15 mouse cellular contexts compared by ENCODE assay signal in the genomic region with DNA sequence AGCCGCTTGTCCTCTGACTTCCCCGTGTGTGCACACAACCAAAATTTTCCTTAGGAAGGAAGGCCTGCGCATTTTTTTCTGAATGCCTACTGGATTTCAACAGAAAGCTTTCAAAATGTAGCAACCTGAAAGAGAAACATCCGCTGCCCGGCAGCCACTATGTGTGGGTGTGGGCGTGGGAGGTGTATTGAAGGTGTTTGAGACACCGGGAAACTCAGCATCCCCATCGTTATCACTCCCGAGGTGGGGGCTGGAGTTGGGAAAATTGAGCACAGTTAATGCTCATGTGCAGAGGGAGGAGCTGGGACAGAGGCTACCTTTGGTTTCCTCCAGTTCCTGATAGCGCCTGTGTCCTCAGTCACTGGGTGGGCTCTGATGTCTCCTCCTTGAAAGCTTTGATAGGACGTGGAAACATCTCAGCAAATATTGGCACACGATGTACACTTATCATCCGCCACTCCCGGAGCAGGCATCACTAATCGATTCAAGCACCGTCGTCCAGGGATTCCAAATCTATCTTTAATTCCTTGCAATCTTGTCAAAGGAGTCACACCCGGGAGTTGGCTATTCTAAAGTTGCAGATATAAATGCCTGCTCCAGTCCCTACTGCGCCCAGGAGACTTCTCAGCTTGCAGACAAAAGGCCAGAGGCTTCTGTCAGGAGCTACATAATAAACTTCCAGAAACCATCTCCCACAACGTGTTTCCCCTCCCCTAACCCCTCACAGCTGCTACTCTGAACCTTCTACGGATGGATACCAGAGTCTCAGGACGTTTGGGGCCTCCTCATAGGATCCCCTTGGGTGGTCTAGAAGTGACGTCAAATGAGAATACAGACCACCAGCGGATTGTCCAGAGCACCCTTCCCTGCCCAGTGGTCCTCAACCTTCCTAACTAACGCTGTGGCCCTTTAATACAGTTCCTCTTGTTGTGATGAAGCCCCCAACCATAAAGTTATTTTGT. TPM values are rescaled to one million over a fixed set of nuclear protein-coding genes. Genes with fewer than 3 reads are reported as not detected.
A peak's percentile ranks its signal among the peaks of the same experiment; 100 is the strongest.
DNase-seq lines count a peak whose midpoint lies in the region; ATAC-seq and TF ChIP-seq lines count a peak whose summit lies in the region.
"Had no signal": no experiment of that assay in that cellular context is flagged by ENCODE, and none has a peak within 500 bp of the region (broad histone marks: within the 10 kb centered on the region; RNA-seq: fewer than 3 reads in every experiment).

No protein-coding gene starts in this region.

- intact Hi-C loops in heart, postnatal 10 days (cut with DNase I): loop anchor here (5.0 kb wide), 1 partner anchor 291 kb away; no protein-coding TSS in a partner anchor
- intact Hi-C loops in heart, adult 2 months (cut with DNase I): no loop called here

- H3K27me3 ChIP-seq in heart, adult 2 months (ENCODE audit: control insufficient read depth, insufficient read depth, low read length): no peaks in the 10 kb centered on the region
- H3K27me3 ChIP-seq in limb, embryonic 14.5 days (ENCODE audit: control insufficient read depth, insufficient read depth, low read length): no peaks in the 10 kb centered on the region
- no peaks in the 10 kb centered on the region for H3K27me3 ChIP-seq in limb, embryonic 10.5 days (ENCODE audit: low read depth, poor library complexity, severe bottlenecking)
- H3K27me3 ChIP-seq in stomach, embryonic 14.5 days (ENCODE audit: control insufficient read depth, insufficient read depth, low read length): no peaks in the 10 kb centered on the region
- H3K27me3 ChIP-seq: embryonic facial prominence, embryonic 13.5 days; limb, embryonic 13.5 days had no signal

- no peaks in the 10 kb centered on the region for H3K36me3 ChIP-seq in heart, adult 2 months (ENCODE audit: control insufficient read depth, insufficient read depth, low read length)
- no peaks in the 10 kb centered on the region for H3K36me3 ChIP-seq in limb, embryonic 14.5 days (ENCODE audit: control insufficient read depth, insufficient read depth, low read length)
- no peaks in the 10 kb centered on the region for H3K36me3 ChIP-seq in limb, embryonic 10.5 days
- H3K36me3 ChIP-seq in stomach, embryonic 14.5 days (ENCODE audit: control insufficient read depth, insufficient read depth, low read length): no peaks in the 10 kb centered on the region
- H3K36me3 ChIP-seq: embryonic facial prominence, embryonic 13.5 days; forebrain, embryonic 12.5 days; heart, embryonic 10.5 days; limb, embryonic 13.5 days; midbrain, embryonic 12.5 days had no signal

- H3K9ac ChIP-seq in heart, adult 2 months (ENCODE audit: low read depth, low read length): no peak overlapping the region
- 0 out of 2 replicates have a peak overlapping the region, but pooled peaks have one; percentile 1 for H3K9ac ChIP-seq in limb, embryonic 14.5 days (ENCODE audit: low read depth, low read length, severe bottlenecking)
- no peak overlapping the region for H3K9ac ChIP-seq in stomach, embryonic 14.5 days (replicated peaks; ENCODE audit: low read depth, low read length)
- H3K9ac ChIP-seq: embryonic facial prominence, embryonic 13.5 days; forebrain, embryonic 12.5 days; hindbrain, embryonic 14.5 days; limb, embryonic 13.5 days; midbrain, embryonic 12.5 days had no signal

- no peak overlapping the region for H3K4me3 ChIP-seq in heart, adult 2 months
- no peak overlapping the region for H3K4me3 ChIP-seq in limb, embryonic 14.5 days (replicated peaks; ENCODE audit: low read length)
- no peak overlapping the region for H3K4me3 ChIP-seq in limb, embryonic 10.5 days
- H3K4me3 ChIP-seq in stomach, embryonic 14.5 days (ENCODE audit: low read depth, low read length): no peak overlapping the region
- H3K4me3 ChIP-seq: embryonic facial prominence, embryonic 13.5 days; forebrain, embryonic 12.5 days; heart, embryonic 10.5 days; limb, embryonic 13.5 days; midbrain, embryonic 12.5 days had no signal

- no peak for TF ChIP-seq POLR2A in heart, adult 2 months (IDR thresholded peaks at IDR 0.05; ENCODE audit: insufficient read depth, low read depth, low read length)
- TF ChIP-seq POLR2A in limb, embryonic 14.5 days (IDR thresholded peaks at IDR 0.05; ENCODE audit: borderline replicate concordance, extremely low read depth, insufficient read depth, insufficient read length): no peak

- H3K27ac ChIP-seq in heart, adult 2 months: no peak overlapping the region
- H3K27ac ChIP-seq in limb, embryonic 14.5 days (replicated peaks; ENCODE audit: low read depth, low read length): no peak overlapping the region
- H3K27ac ChIP-seq in limb, embryonic 10.5 days: no peak overlapping the region
- H3K27ac ChIP-seq in stomach, embryonic 14.5 days (ENCODE audit: low read length): peak overlapping the region; percentile 29
- H3K27ac ChIP-seq: embryonic facial prominence, embryonic 13.5 days; forebrain, embryonic 12.5 days; heart, embryonic 10.5 days; hindbrain, embryonic 14.5 days; limb, embryonic 13.5 days; midbrain, embryonic 12.5 days had no signal

- no peaks in the 10 kb centered on the region for H3K9me3 ChIP-seq in limb, embryonic 14.5 days (ENCODE audit: control insufficient read depth, low read length)
- H3K9me3 ChIP-seq in limb, embryonic 10.5 days (replicated peaks): no peaks in the 10 kb centered on the region
- H3K9me3 ChIP-seq in stomach, embryonic 14.5 days (ENCODE audit: control insufficient read depth, low read depth, low read length): no peaks in the 10 kb centered on the region
- H3K9me3 ChIP-seq: embryonic facial prominence, embryonic 13.5 days; forebrain, embryonic 12.5 days; heart, embryonic 10.5 days; limb, embryonic 13.5 days; midbrain, embryonic 12.5 days had no signal

- H3K4me2 ChIP-seq in limb, embryonic 14.5 days (replicated peaks; ENCODE audit: low read depth, low read length, severe bottlenecking): no peak overlapping the region
- no peak overlapping the region; the same call in 1 of the 2 replicates for H3K4me2 ChIP-seq in stomach, embryonic 14.5 days (replicated peaks; ENCODE audit: low read depth, low read length)
- H3K4me2 ChIP-seq: embryonic facial prominence, embryonic 13.5 days; forebrain, embryonic 12.5 days; hindbrain, embryonic 14.5 days; limb, embryonic 13.5 days; midbrain, embryonic 12.5 days had no signal

- no peaks in the 10 kb centered on the region for H3K79me2 ChIP-seq in heart, adult 2 months (replicated peaks; ENCODE audit: control insufficient read depth, insufficient read depth, low read length)

- TF ChIP-seq EP300 in heart, adult 2 months (IDR thresholded peaks at IDR 0.05; ENCODE audit: insufficient read depth, low read depth, low read length): no peak

- DNase-seq in heart, postnatal 10 days: peak; percentile 53 to 62
- no peak for DNase-seq in heart, adult 2 months
- peak; percentile 45 for DNase-seq in limb, embryonic 14.5 days (ENCODE audit: low spot score)
- DNase-seq in limb, embryonic 10.5 days (ENCODE audit: low spot score): no peak
- DNase-seq in brain, adult 2 months (ENCODE audit: low read depth, low spot score): peak; percentile 59
- no peak for DNase-seq in adrenal gland, adult 2 months
- DNase-seq: cerebellum, adult 11 months; lung, postnatal 36 days had no signal

- ATAC-seq in limb, embryonic 14.5 days (ENCODE audit: low FRiP score, low read depth): peak; percentile 61; the same call in 1 of the 2 replicates
- ATAC-seq in stomach, embryonic 14.5 days (ENCODE audit: insufficient number of reproducible peaks, insufficient read depth, low FRiP score, low read depth): no peak

- 55% methylated on average over 25 of the region's 25 CpGs for WGBS in heart, adult 2 months
- 56% methylated on average over 25 of the region's 25 CpGs for WGBS in limb, embryonic 14.5 days
- WGBS in limb, embryonic 10.5 days: 75% methylated on average over 25 of the region's 25 CpGs
- 50% methylated on average over 25 of the region's 25 CpGs for WGBS in stomach, embryonic 14.5 days

- H3K4me1 ChIP-seq in heart, adult 2 months (ENCODE audit: control insufficient read depth, insufficient read depth, low read length): no peaks in the 10 kb centered on the region; the same call in 1 of the 2 replicates
- 0 out of 2 replicates have a peak, but pooled peaks cover 3% of the 10 kb centered on the region for H3K4me1 ChIP-seq in limb, embryonic 14.5 days (ENCODE audit: control insufficient read depth, insufficient read depth, low read length)
- peaks cover 36% of the 10 kb centered on the region for H3K4me1 ChIP-seq in limb, embryonic 10.5 days
- peaks cover 11% of the 10 kb centered on the region for H3K4me1 ChIP-seq in stomach, embryonic 14.5 days (ENCODE audit: control insufficient read depth, insufficient read depth, low read length)

- no peak for TF ChIP-seq CTCF in heart, adult 2 months (IDR thresholded peaks at IDR 0.05)

RNA-seq across cellular contexts. Expression of a gene that starts 14.7 kb away (rescaled TPM):
- total RNA-seq in heart, postnatal 10 days (2021): 100 to 1,000 TPM; 112 to 125 TPM
- total RNA-seq in heart, adult 2 months (2021): 10 to 100 TPM; 73.5 to 77.5 TPM
- 27.9 and 39.1 TPM in 2 replicates for polyA plus RNA-seq in heart, adult 2 months (2012; rRNA removed)
- 75.9 and 89.8 TPM in 2 replicates for polyA plus RNA-seq in limb, embryonic 14.5 days (2012; rRNA removed)
- polyA plus RNA-seq in limb, embryonic 14.5 days (2014; fragmentation: Nextera tagmentation; extraction: Ambion mirVana): 37.0 and 39.3 TPM in 2 replicates
- polyA plus RNA-seq in limb, embryonic 10.5 days (2016; fragmentation: Nextera tagmentation; extraction: Ambion mirVana): 22.4 and 26.8 TPM in 2 replicates
- 32.7 and 33.4 TPM in 2 replicates for polyA plus RNA-seq in stomach, embryonic 14.5 days (2014; fragmentation: Nextera tagmentation; extraction: Ambion mirVana)
- 100 to 1,000 TPM; 149 to 340 TPM for total RNA-seq in adrenal gland, adult 2 months (2021)
- polyA plus RNA-seq in adrenal gland, adult 2 months (2012; rRNA removed): 183 and 229 TPM in 2 replicates

Comparison
In these comparisons a context has a peak if more than half of its experiments do, and no peak if none do; other contexts are left out.
1. DNase-seq: peak in heart, postnatal 10 days (2 of 2), limb, embryonic 14.5 days (single experiment) and brain, adult 2 months (single experiment); none in heart, adult 2 months (0 of 2), limb, embryonic 10.5 days (single experiment) and adrenal gland, adult 2 months (single experiment).